Mouse (Mus musculus): ENCODE results near the gene Ankrd13a. TPM values are rescaled to one million over a fixed set of nuclear protein-coding genes. Genes with fewer than 3 reads are reported as not detected.
A peak's percentile ranks its signal among the peaks of the same experiment; 100 is the strongest.
"Not testable (repeated sequence)": the region's sequence is repeated elsewhere in the genome, so short reads cannot be mapped to it uniquely, and the experiment has no call there.

Ankrd13a gene
- polyA plus RNA-seq, 1 experiment from 2014 or later: 49.4 TPM

- WGBS: 47% methylated on average over 5 of the region's 5 CpGs
- H3K4me1 ChIP-seq (ENCODE audit: control insufficient read depth, insufficient read depth, low read length); H3K36me3 ChIP-seq (ENCODE audit: control insufficient read depth, insufficient read depth, low read length); H3K4me2 ChIP-seq (ENCODE audit: low read depth, severe bottlenecking); H3K4me3 ChIP-seq (ENCODE audit: low read depth, low read length); H3K27ac ChIP-seq (replicated peaks; ENCODE audit: low read depth, low read length); ATAC-seq (ENCODE audit: insufficient number of reproducible peaks, low FRiP score, low TSS enrichment, low read depth); DNase-seq (ENCODE audit: low spot score); H3K9ac ChIP-seq (ENCODE audit: low read length); H3K27me3 ChIP-seq (ENCODE audit: control insufficient read depth, insufficient read depth, low read length); H3K9me3 ChIP-seq (ENCODE audit: control insufficient read depth, low read length): not testable (repeated sequence)
These were observed 66.0 kb downstream of the Ankrd13a start for GRCm38 (mm10) chr5:114840481-114840880.

GRCm38 (mm10) chr5:114842155-114842554 lies 67.7 kb downstream of the Ankrd13a start:
- not testable (repeated sequence) for H3K4me3 ChIP-seq (ENCODE audit: low read depth, low read length); H3K9me3 ChIP-seq (ENCODE audit: control insufficient read depth, low read length); DNase-seq (ENCODE audit: low spot score); H3K27me3 ChIP-seq (ENCODE audit: control insufficient read depth, insufficient read depth, low read length); H3K9ac ChIP-seq (ENCODE audit: low read length); H3K36me3 ChIP-seq (ENCODE audit: control insufficient read depth, insufficient read depth, low read length); ATAC-seq (ENCODE audit: insufficient number of reproducible peaks, low FRiP score, low TSS enrichment, low read depth); H3K27ac ChIP-seq (replicated peaks; ENCODE audit: low read depth, low read length); H3K4me2 ChIP-seq (ENCODE audit: low read depth, severe bottlenecking); H3K4me1 ChIP-seq (ENCODE audit: control insufficient read depth, insufficient read depth, low read length)
- 51% methylated on average over 3 of the region's 3 CpGs for WGBS

GRCm38 (mm10) chr5:114842674-114843073 lies 68.2 kb downstream of the Ankrd13a start:
- DNase-seq (ENCODE audit: low spot score) (no peak), ATAC-seq (ENCODE audit: insufficient number of reproducible peaks, low FRiP score, low TSS enrichment, low read depth) (no peak)
- H3K27ac ChIP-seq (replicated peaks; ENCODE audit: low read depth, low read length): no peak overlapping the region

GRCm38 (mm10) chr5:114844371-114844770 lies 69.9 kb downstream of the Ankrd13a start:
- H3K4me2 ChIP-seq (ENCODE audit: low read depth, severe bottlenecking); H3K36me3 ChIP-seq (ENCODE audit: control insufficient read depth, insufficient read depth, low read length); DNase-seq (ENCODE audit: low spot score); H3K4me1 ChIP-seq (ENCODE audit: control insufficient read depth, insufficient read depth, low read length); H3K9ac ChIP-seq (ENCODE audit: low read length); H3K9me3 ChIP-seq (ENCODE audit: control insufficient read depth, low read length); H3K27ac ChIP-seq (replicated peaks; ENCODE audit: low read depth, low read length); ATAC-seq (ENCODE audit: insufficient number of reproducible peaks, low FRiP score, low TSS enrichment, low read depth); H3K4me3 ChIP-seq (ENCODE audit: low read depth, low read length); H3K27me3 ChIP-seq (ENCODE audit: control insufficient read depth, insufficient read depth, low read length): not testable (repeated sequence)
- 78% methylated on average over 2 of the region's 2 CpGs for WGBS

More at GRCm38 (mm10) chr5:114842674-114843073, 68.2 kb downstream of the Ankrd13a start:
- H3K4me2 ChIP-seq (ENCODE audit: low read depth, severe bottlenecking): no peak overlapping the region
- H3K4me1 ChIP-seq (ENCODE audit: control insufficient read depth, insufficient read depth, low read length): no peaks in the 10 kb centered on the region
- no peaks in the 10 kb centered on the region for H3K9me3 ChIP-seq (ENCODE audit: control insufficient read depth, low read length)
- 64% methylated on average over 5 of the region's 5 CpGs for WGBS
- no peaks in the 10 kb centered on the region for H3K36me3 ChIP-seq (ENCODE audit: control insufficient read depth, insufficient read depth, low read length)
- no peak overlapping the region for H3K4me3 ChIP-seq (ENCODE audit: low read depth, low read length)
- H3K27me3 ChIP-seq (ENCODE audit: control insufficient read depth, insufficient read depth, low read length): no peaks in the 10 kb centered on the region
- H3K9ac ChIP-seq (ENCODE audit: low read length): no peak overlapping the region

GRCm38 (mm10) chr5:114851565-114852236 lies 77.2 kb downstream of the Ankrd13a start:
- H3K27ac ChIP-seq (replicated peaks; ENCODE audit: low read depth, low read length): no peak overlapping the region
- 85% methylated on average over 20 of the region's 20 CpGs for WGBS
- no peak overlapping the region for H3K4me2 ChIP-seq (ENCODE audit: low read depth, severe bottlenecking)
- no peak overlapping the region for H3K9ac ChIP-seq (ENCODE audit: low read length)
- H3K4me1 ChIP-seq (ENCODE audit: control insufficient read depth, insufficient read depth, low read length): no peaks in the 10 kb centered on the region
- no peak for ATAC-seq (ENCODE audit: insufficient number of reproducible peaks, low FRiP score, low TSS enrichment, low read depth)
- H3K27me3 ChIP-seq (ENCODE audit: control insufficient read depth, insufficient read depth, low read length): no peaks in the 10 kb centered on the region
- H3K9me3 ChIP-seq (ENCODE audit: control insufficient read depth, low read length): no peaks in the 10 kb centered on the region
- H3K36me3 ChIP-seq (ENCODE audit: control insufficient read depth, insufficient read depth, low read length): no peaks in the 10 kb centered on the region
- no peak for DNase-seq (ENCODE audit: low spot score)
- no peak overlapping the region for H3K4me3 ChIP-seq (ENCODE audit: low read depth, low read length)

GRCm38 (mm10) chr5:114853364-114853763 lies 78.9 kb downstream of the Ankrd13a start, which contains the start of gene 4930519G04Rik:
Gene 4930519G04Rik, plus strand, starts transcription at chr5:114853664.
- not testable (repeated sequence) for H3K36me3 ChIP-seq (ENCODE audit: control insufficient read depth, insufficient read depth, low read length); H3K27ac ChIP-seq (replicated peaks; ENCODE audit: low read depth, low read length); H3K4me2 ChIP-seq (ENCODE audit: low read depth, severe bottlenecking); H3K4me1 ChIP-seq (ENCODE audit: control insufficient read depth, insufficient read depth, low read length); ATAC-seq (ENCODE audit: insufficient number of reproducible peaks, low FRiP score, low TSS enrichment, low read depth); H3K9ac ChIP-seq (ENCODE audit: low read length); DNase-seq (ENCODE audit: low spot score); H3K4me3 ChIP-seq (ENCODE audit: low read depth, low read length); H3K9me3 ChIP-seq (ENCODE audit: control insufficient read depth, low read length); H3K27me3 ChIP-seq (ENCODE audit: control insufficient read depth, insufficient read depth, low read length)
- WGBS: 53% methylated on average over 3 of the region's 5 CpGs

Small RNA genes lying within 50 kb of the gene (microRNA-seq; reads per million reads assigned to microRNA genes)
- gene Mir6240: 23.5 reads per million, percentile 30 among the genes with 10 or more reads in this experiment

Other genes with a start within 250 kb of the Ankrd13a start
- 2.4 and 2.5 TPM in 2 replicates for gene Fam222a, start 206.7 kb upstream of the Ankrd13a start, polyA plus RNA-seq (2014; fragmentation: Nextera tagmentation; extraction: Ambion mirVana)
- 0.53 and 0.55 TPM in 2 replicates for gene Trpv4, start 116.3 kb upstream of the Ankrd13a start, polyA plus RNA-seq (2014; fragmentation: Nextera tagmentation; extraction: Ambion mirVana)
- gene Gltp, start 83.7 kb upstream of the Ankrd13a start, polyA plus RNA-seq (2014; fragmentation: Nextera tagmentation; extraction: Ambion mirVana): 69.0 and 73.9 TPM in 2 replicates
- gene Tchp, start 66.9 kb upstream of the Ankrd13a start, polyA plus RNA-seq (2014; fragmentation: Nextera tagmentation; extraction: Ambion mirVana): 14.5 and 16.1 TPM in 2 replicates
- 35.2 and 39.1 TPM in 2 replicates for gene Git2, start 840 bp downstream of the Ankrd13a start, polyA plus RNA-seq (2014; fragmentation: Nextera tagmentation; extraction: Ambion mirVana)
- 91.5 and 93.4 TPM in 2 replicates for gene 1500011B03Rik, start 48.8 kb downstream of the Ankrd13a start, polyA plus RNA-seq (2014; fragmentation: Nextera tagmentation; extraction: Ambion mirVana)
- not detected in 2 replicates for gene 4930519G04Rik, start 79.0 kb downstream of the Ankrd13a start, polyA plus RNA-seq (2014; fragmentation: Nextera tagmentation; extraction: Ambion mirVana)
- 0.07 TPM in 1 of 2 replicates, not detected in the other for gene Gm9936, start 84.0 kb downstream of the Ankrd13a start, polyA plus RNA-seq (2014; fragmentation: Nextera tagmentation; extraction: Ambion mirVana)
- 1.6 and 1.8 TPM in 2 replicates for gene Oasl2, start 122.3 kb downstream of the Ankrd13a start, polyA plus RNA-seq (2014; fragmentation: Nextera tagmentation; extraction: Ambion mirVana)
- gene Oasl1, start 148.6 kb downstream of the Ankrd13a start, polyA plus RNA-seq (2014; fragmentation: Nextera tagmentation; extraction: Ambion mirVana): 0.54 and 0.59 TPM in 2 replicates
- 55.2 and 56.8 TPM in 2 replicates for gene 2210016L21Rik, start 167.5 kb downstream of the Ankrd13a start, polyA plus RNA-seq (2014; fragmentation: Nextera tagmentation; extraction: Ambion mirVana)
- not detected in 2 replicates for gene Hnf1a, start 196.4 kb downstream of the Ankrd13a start, polyA plus RNA-seq (2014; fragmentation: Nextera tagmentation; extraction: Ambion mirVana)
- gene Sppl3, start 236.5 kb downstream of the Ankrd13a start, polyA plus RNA-seq (2014; fragmentation: Nextera tagmentation; extraction: Ambion mirVana): 30.9 and 43.5 TPM in 2 replicates